Mouse (Mus musculus) MEL (cell line): ENCODE measurements around the gene Trdmt1. TPM values are rescaled to one million over a fixed set of nuclear protein-coding genes. Genes with fewer than 3 reads are reported as not detected.

Source experiments
- DNase-seq: peaks from one replicate; pipeline ENCODE4 v3.0.0; 2011; ENCODE audit warnings: low read depth, low spot score
- H3K27ac ChIP-seq: 2 replicates; pipeline ENCODE4 v1.5.1; 2012; ENCODE audit warnings: low read depth, mild to moderate bottlenecking, control low read depth, low read length, moderate library complexity; ENCODE audit not compliant: control insufficient read depth
- H3K27me3 ChIP-seq, 2 experiments: fragments of 150-350 bp in 1 of 2; sonication (generic) in 1 of 2; 2 replicates each; pipeline ENCODE4 v1.6.1; 2012; ENCODE audit warnings: low read length in 2 of 2, mild to moderate bottlenecking in 2 of 2, improper control_type of control experiment in 1 of 2, moderate library complexity in 1 of 2; ENCODE audit not compliant: insufficient read depth in 2 of 2, control insufficient read depth in 1 of 2
- H3K36me3 ChIP-seq, 2 experiments: 2 replicates each; pipeline ENCODE4 v1.6.1; 2012 to 2014; ENCODE audit warnings: low read length in 2 of 2, improper control_type of control experiment in 1 of 2, inconsistent platforms in 1 of 2, mild to moderate bottlenecking in 1 of 2; ENCODE audit not compliant: insufficient read depth in 2 of 2, control insufficient read depth in 1 of 2
- H3K4me1 ChIP-seq, 2 experiments: fragments of 150-350 bp in 1 of 2; sonication (generic) in 1 of 2; 2 replicates each; pipeline ENCODE4 v1.6.1; 2012; ENCODE audit warnings: low read length in 2 of 2, improper control_type of control experiment in 1 of 2, mild to moderate bottlenecking in 1 of 2; ENCODE audit not compliant: insufficient read depth in 2 of 2, control insufficient read depth in 1 of 2
- H3K4me3 ChIP-seq, 2 experiments: fragments of 150-350 bp in 1 of 2; sonication (generic) in 1 of 2; 2 replicates each; pipeline ENCODE4 v1.5.1; 2012; ENCODE audit warnings: low read depth in 2 of 2, low read length in 2 of 2, mild to moderate bottlenecking in 2 of 2, moderate library complexity in 2 of 2, control low read depth in 1 of 2, improper control_type of control experiment in 1 of 2; ENCODE audit not compliant: control insufficient read depth in 1 of 2, insufficient read depth in 1 of 2
- H3K79me2 ChIP-seq: 2 replicates; pipeline ENCODE4 v1.6.1; 2012; ENCODE audit warnings: mild to moderate bottlenecking, low read length, moderate library complexity; ENCODE audit not compliant: control insufficient read depth, poor library complexity, insufficient read depth
- H3K9ac ChIP-seq: 2 replicates; pipeline ENCODE4 v1.6.1; 2012; ENCODE audit warnings: low read depth, mild to moderate bottlenecking, control low read depth, low read length, moderate library complexity; ENCODE audit not compliant: control insufficient read depth, poor library complexity, severe bottlenecking
- H3K9me3 ChIP-seq: fragments of 150-350 bp; sonication (generic); replicated peaks from 2 replicates; pipeline ENCODE4 v1.6.1; 2012; ENCODE audit warnings: mild to moderate bottlenecking, low read length, improper control_type of control experiment, moderate library complexity; ENCODE audit not compliant: insufficient read depth
- CHD2 ChIP-seq: IDR thresholded peaks from 2 replicates; pipeline ENCODE4 v1.6.1; 2011; ENCODE audit warnings: low read length, improper control_type of control experiment
- ELF1 ChIP-seq: IDR thresholded peaks from 2 replicates; pipeline ENCODE4 v1.6.1; 2014; ENCODE audit warnings: low read depth, mild to moderate bottlenecking, inconsistent platforms, low read length, improper control_type of control experiment, moderate library complexity
- EP300 ChIP-seq, 2 experiments: IDR thresholded peaks; 2 replicates each; pipeline ENCODE4 v1.6.1; 2011; ENCODE audit warnings: improper control_type of control experiment in 2 of 2, low read length in 2 of 2, low read depth in 1 of 2, mild to moderate bottlenecking in 1 of 2
- ETS1 ChIP-seq: IDR thresholded peaks from 2 replicates; pipeline ENCODE4 v1.6.1; 2012; ENCODE audit warnings: low read depth, mild to moderate bottlenecking, inconsistent platforms, low read length, improper control_type of control experiment, moderate library complexity
- GATA1 ChIP-seq: IDR thresholded peaks from 2 replicates; pipeline ENCODE4 v1.6.1; 2011; ENCODE audit warnings: low read depth, low read length, improper control_type of control experiment
- JUND ChIP-seq: IDR thresholded peaks from 2 replicates; pipeline ENCODE4 v1.6.1; 2011; ENCODE audit warnings: low read depth, mild to moderate bottlenecking, improper control_type of control experiment, low read length
- MAX ChIP-seq: IDR thresholded peaks from 2 replicates; pipeline ENCODE4 v1.6.1; 2011; ENCODE audit warnings: low read length, improper control_type of control experiment
- MEF2A ChIP-seq: IDR thresholded peaks from 2 replicates; pipeline ENCODE4 v1.6.1; 2014; ENCODE audit warnings: low read depth, mild to moderate bottlenecking, inconsistent platforms, low read length, improper control_type of control experiment; ENCODE audit not compliant: poor library complexity, insufficient replicate concordance, severe bottlenecking; ENCODE audit errors: extremely low read depth
- MXI1 ChIP-seq: IDR thresholded peaks from 2 replicates; pipeline ENCODE4 v1.6.1; 2011; ENCODE audit warnings: mild to moderate bottlenecking, low read depth, low read length, improper control_type of control experiment
- NELFE ChIP-seq: IDR thresholded peaks from 2 replicates; pipeline ENCODE4 v1.6.1; 2011; ENCODE audit warnings: low read depth, low read length, improper control_type of control experiment
- POLR2AphosphoS5 ChIP-seq: IDR thresholded peaks from 2 replicates; pipeline ENCODE4 v1.6.1; 2012; ENCODE audit warnings: low read depth, borderline replicate concordance, mild to moderate bottlenecking, inconsistent platforms, low read length, moderate library complexity, mixed read lengths
- TBP ChIP-seq: IDR thresholded peaks from 2 replicates; pipeline ENCODE4 v1.8.0; 2011; ENCODE audit warnings: low read depth, low read length, improper control_type of control experiment
- UBTF ChIP-seq: IDR thresholded peaks from 2 replicates; pipeline ENCODE4 v1.6.1; 2012; ENCODE audit warnings: low read depth, mild to moderate bottlenecking, inconsistent platforms, low read length, improper control_type of control experiment, moderate library complexity, borderline replicate concordance; ENCODE audit not compliant: insufficient read depth
- USF1 ChIP-seq: IDR thresholded peaks from 2 replicates; pipeline ENCODE4 v1.6.1; 2014; ENCODE audit warnings: low read depth, mild to moderate bottlenecking, inconsistent platforms, low read length, improper control_type of control experiment, moderate library complexity
- ZC3H11A ChIP-seq: IDR thresholded peaks from 2 replicates; pipeline ENCODE4 v1.6.1; 2012; ENCODE audit warnings: low read depth, mild to moderate bottlenecking, inconsistent platforms, low read length, improper control_type of control experiment
- ZKSCAN1 ChIP-seq: IDR thresholded peaks from 2 replicates; pipeline ENCODE4 v1.6.1; 2012; ENCODE audit warnings: low read depth, mild to moderate bottlenecking, inconsistent platforms, low read length, improper control_type of control experiment, moderate library complexity
- ZMIZ1 ChIP-seq: IDR thresholded peaks from 2 replicates; pipeline ENCODE4 v1.6.1; 2012; ENCODE audit warnings: low read depth, mild to moderate bottlenecking, inconsistent platforms, low read length, improper control_type of control experiment, moderate library complexity
- ZNF384 ChIP-seq: IDR thresholded peaks from 2 replicates; pipeline ENCODE4 v1.6.1; 2012; ENCODE audit warnings: low read depth, mild to moderate bottlenecking, inconsistent platforms, low read length, improper control_type of control experiment
- polyA plus RNA-seq, 2 experiments: library from polyadenylated mRNA; stranded (reverse) in 1 of 2; unstranded in 1 of 2; fragments of >175 nt in 1 of 2; fragments of >200 nt in 1 of 2; gene quantifications; 2 replicates each; pipeline versions ENCODE4 v1.2.1 to v1.2.4; 2012; ENCODE audit warnings: low replicate concordance in 2 of 2, low read depth in 1 of 2; ENCODE audit not compliant: insufficient read length in 2 of 2, insufficient read depth in 1 of 2, missing spikeins in 1 of 2
- total RNA-seq: library from RNA; depleted of rRNA; stranded (reverse); fragments of 300-350 nt; gene quantifications from 2 replicates; pipeline ENCODE4 v1.2.3, GENCODE M21; 2012

The Trdmt1 gene
- total and polyA plus RNA-seq, 3 experiments, result 8.6 to 9.2 TPM; not detected in 1

DNA sequence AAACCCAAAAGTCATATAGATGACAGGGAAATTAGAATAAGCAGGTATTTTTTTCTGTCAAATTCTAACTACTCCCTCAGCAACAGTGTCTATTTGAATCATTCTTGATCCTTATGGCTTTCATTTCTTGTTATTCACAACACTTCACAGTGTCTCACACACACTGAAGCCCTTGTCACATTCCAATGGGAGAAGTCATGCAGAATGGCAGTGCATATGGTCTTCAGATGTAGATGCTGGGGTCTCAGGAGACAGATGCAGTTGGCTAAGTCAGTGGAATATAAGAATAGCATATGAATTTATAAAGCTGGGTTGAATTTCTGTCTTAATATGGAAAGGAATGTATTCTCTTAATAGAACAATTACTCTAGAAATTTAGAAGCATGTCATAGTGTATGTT lies 11.8 kb upstream of the Trdmt1 start:
- H3K9ac ChIP-seq, result no peak overlapping the region
- H3K79me2 ChIP-seq, result no peaks in the 10 kb centered on the region
- peaks cover 0 to 10% of the 10 kb centered on the region in 2 experiments; a peak in 2 of 4 replicates for H3K36me3 ChIP-seq
- no peaks in the 10 kb centered on the region for H3K9me3 ChIP-seq
- peaks cover 0 to 7% of the 10 kb centered on the region in 2 experiments; a peak in 2 of 4 replicates for H3K4me1 ChIP-seq
- no peak overlapping the region for H3K4me3 ChIP-seq
- DNase-seq, result no peak
- no peak for TF ChIP-seq CHD2
- H3K27me3 ChIP-seq, result peaks cover 3 to 4% of the 10 kb centered on the region in 2 experiments
- H3K27ac ChIP-seq, result no peak overlapping the region

DNA sequence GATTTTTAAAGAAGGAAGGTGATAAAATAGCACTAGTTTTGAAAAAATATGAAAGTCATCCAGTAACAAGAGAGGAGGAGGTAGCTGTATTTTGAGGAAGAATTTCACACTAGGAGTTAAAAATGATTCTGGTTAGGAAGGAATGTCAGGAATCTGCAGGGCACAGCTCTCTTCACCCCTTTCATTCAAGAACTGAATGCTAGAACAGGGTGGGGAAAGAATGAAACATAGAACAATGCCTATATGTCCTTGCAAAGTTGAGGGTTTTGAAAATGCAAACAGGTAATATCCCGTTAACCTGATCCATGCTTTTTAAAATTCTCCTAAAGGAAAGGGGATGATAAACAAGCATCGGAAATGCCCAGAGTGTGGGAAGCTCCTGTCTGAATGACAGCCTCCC lies 9.5 kb upstream of the Trdmt1 start:
- Histone ChIP-seq H3K4me1 (peaks cover 0 to 6% of the 10 kb centered on the region in 2 experiments; a peak in 2 of 4 replicates), H3K79me2 (no peaks in the 10 kb centered on the region), H3K27ac (no peak overlapping the region), H3K9ac (no peak overlapping the region), H3K27me3 (peaks cover 4 to 5% of the 10 kb centered on the region in 2 experiments), H3K9me3 (no peaks in the 10 kb centered on the region), H3K36me3 (peaks cover 0 to 9% of the 10 kb centered on the region in 2 experiments; a peak in 2 of 4 replicates), H3K4me3 (no peak overlapping the region)
- DNase-seq, result no peak
- no peak for TF ChIP-seq ZKSCAN1
- TF ChIP-seq EP300 (IDR thresholded peaks at IDR 0.05; ENCODE audit: low read depth in 1 of 2, low read length in 2 of 2), result no peak
- TF ChIP-seq TBP, result no peak
- TF ChIP-seq NELFE, result no peak

DNA sequence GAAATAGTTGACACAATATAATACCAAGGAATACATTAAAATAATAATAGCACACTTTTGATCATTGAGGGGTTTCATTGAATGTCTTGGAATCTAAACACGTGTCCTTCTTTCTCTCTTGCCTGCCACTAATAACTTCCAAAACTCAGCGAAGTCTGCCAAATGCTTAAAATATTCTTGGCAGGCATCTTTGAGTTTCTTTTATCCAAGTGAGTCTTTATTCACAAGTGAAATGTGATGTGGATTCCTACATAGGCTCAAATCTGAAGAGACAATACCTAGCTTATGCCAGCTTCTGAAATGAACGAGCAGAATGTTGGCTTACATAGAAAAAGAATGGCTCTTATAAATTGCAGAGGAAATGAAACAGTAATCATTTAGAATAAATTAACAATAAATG lies 4.3 kb upstream of the Trdmt1 start:
- H3K4me3 ChIP-seq, result no peak overlapping the region
- no peaks in the 10 kb centered on the region; a peak in 1 of 4 replicates for H3K4me1 ChIP-seq
- TF ChIP-seq GATA1 (no peak), MEF2A (no peak), MXI1 (no peak), JUND (no peak), ETS1 (no peak), ZC3H11A (no peak), CHD2 (no peak), ZMIZ1 (no peak), MAX (no peak), ZNF384 (no peak), POLR2AphosphoS5 (no peak), USF1 (no peak), ELF1 (no peak), UBTF (no peak)
- DNase-seq, result no peak
- H3K36me3 ChIP-seq, result peaks cover 0 to 5% of the 10 kb centered on the region in 2 experiments; a peak in 2 of 4 replicates
- peaks cover 0 to 2% of the 10 kb centered on the region in 2 experiments; a peak in 1 of 4 replicates for H3K27me3 ChIP-seq
- no peak overlapping the region for H3K27ac ChIP-seq
- H3K9me3 ChIP-seq, result no peaks in the 10 kb centered on the region
- H3K9ac ChIP-seq, result no peak overlapping the region
- no peaks in the 10 kb centered on the region; the same call in 1 of the 2 replicates for H3K79me2 ChIP-seq
